Mouse (Mus musculus): ENCODE data around the gene Psg18.
"Not testable (repeated sequence)": the region's sequence is repeated elsewhere in the genome, so short reads cannot be mapped to it uniquely, and the experiment has no call there.

Gene Psg18

GRCm38 (mm10) chr7:18354909-18355308, at the start of gene Psg18:
Gene Psg18, minus strand, starts transcription at chr7:18355009.
- not testable (repeated sequence) for DNase-seq (ENCODE audit: extremely low read depth, insufficient read length, low spot score)

- no peak for DNase-seq (ENCODE audit: extremely low read depth, insufficient read length, low spot score)
Observed at GRCm38 (mm10) chr7:18403407-18403806, 48.6 kb upstream of the Psg18 start.

DNA sequence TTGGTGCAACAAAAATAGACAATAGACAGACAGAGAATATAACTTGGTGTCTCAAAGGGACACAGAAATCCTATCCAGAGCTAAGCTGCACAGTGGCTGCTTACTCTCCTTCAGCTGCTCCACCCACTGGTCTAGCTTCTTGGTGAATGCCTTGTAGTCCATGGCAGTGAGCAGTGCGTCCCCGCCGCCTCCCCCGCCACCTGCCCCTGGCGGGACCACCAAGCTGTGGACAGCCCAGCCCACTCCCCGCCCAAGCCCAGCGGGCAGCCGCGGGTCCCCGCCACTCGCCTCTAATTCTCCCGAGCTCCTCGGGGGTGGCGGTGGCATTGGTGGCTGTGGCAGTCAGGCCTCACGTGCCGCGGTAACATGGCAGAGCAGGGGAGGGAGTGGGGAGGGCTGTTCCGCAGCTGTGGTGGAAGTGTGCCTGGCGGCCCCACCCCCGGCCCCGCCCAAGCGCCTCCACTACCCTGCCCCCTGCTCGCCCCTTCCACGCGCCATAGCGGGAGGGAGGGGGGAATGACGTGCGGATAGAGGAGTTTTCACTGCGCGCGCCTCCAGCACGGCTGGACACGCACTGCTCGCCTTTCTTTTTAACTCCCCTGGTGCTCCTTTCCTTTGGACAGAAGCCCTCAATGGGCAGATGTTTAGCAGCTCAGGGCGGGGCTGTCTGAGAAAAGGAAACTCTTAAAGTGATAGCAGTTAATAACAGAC, 47.9 kb upstream of the Psg18 start:
- DNase-seq (ENCODE audit: extremely low read depth, insufficient read length, low spot score), result no peak

DNA sequence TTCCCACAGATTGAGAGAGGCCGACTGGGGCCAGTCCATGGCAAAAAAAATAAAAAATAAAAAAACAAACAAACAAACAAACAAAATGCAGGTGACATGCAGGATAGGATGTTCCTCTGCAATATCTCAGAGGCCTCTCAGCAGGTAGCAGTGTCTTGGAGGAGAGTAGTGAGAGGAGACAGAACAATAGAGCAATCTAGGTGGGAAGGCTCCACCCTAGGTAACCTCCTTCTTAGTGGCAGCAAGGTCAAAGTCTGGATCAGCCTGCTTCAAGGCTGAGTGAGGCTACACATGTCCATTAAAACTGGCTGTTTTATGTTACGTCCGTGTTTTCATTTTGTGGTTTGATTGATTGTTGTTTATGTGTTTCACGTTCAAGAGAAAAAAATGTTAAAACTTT, 36.7 kb upstream of the Psg18 start:
- DNase-seq (ENCODE audit: extremely low read depth, insufficient read length, low spot score), result not testable (repeated sequence)

- DNase-seq (ENCODE audit: extremely low read depth, insufficient read length, low spot score), result no peak
Observed at GRCm38 (mm10) chr7:18378295-18378694, 23.5 kb upstream of the Psg18 start.

DNA sequence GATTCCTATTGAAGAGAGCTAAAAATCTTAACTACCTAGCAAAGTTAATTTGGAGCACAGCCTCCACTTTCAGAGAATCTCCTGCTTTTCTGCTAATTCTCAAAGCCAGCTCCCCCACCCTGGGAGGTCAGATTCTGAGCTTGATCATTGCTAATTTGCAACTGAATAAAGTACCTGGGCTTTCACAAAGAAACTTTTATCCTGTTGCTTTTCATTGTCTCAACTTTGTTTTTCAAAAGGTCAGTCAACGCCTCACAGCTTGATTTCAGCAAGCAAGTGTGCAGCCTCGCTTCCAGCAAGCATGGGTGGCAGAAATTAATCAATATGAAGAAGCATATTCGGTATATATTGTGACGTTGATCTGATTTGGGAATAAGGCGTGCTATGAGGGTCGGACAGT, 19.4 kb downstream of the Psg18 start:
- DNase-seq (ENCODE audit: extremely low read depth, insufficient read length, low spot score), result not testable (repeated sequence)
